Mouse (Mus musculus) large intestine, adult 2 months (tissue): Measurements from ENCODE around the gene Nagk. TPM values are rescaled to one million over a fixed set of nuclear protein-coding genes. Genes with fewer than 3 reads are reported as not detected.
"Not testable (repeated sequence)": the region's sequence is repeated elsewhere in the genome, so short reads cannot be mapped to it uniquely, and the experiment has no call there.

Experiments
- DNase-seq: peaks from one replicate; pipeline ENCODE4 v3.0.0-alpha.2; 2012; ENCODE audit warnings: low read depth, low spot score
- WGBS: fragments of 180-500 bp; shearing (Covaris S2); methylation state at CpG from one replicate; pipeline ENCODE4 v1.1.7; 2018; 5-methylcytosine and 5-hydroxymethylcytosine counted together
- polyA plus RNA-seq: library from polyadenylated mRNA; depleted of rRNA; stranded (reverse); fragments of >200 nt; gene quantifications from 2 replicates; pipeline ENCODE4 v1.2.3, GENCODE M21; 2012; rRNA removed

Gene Nagk
- polyA plus RNA-seq, 1 experiment, result 32.2 TPM

- WGBS, result 94% methylated on average over 5 of the region's 5 CpGs
- no peak for DNase-seq
These were observed 7.3 kb downstream of the Nagk start for GRCm38 (mm10) chr6:83802033-83802432.

GRCm38 (mm10) chr6:83802846-83803245, 8.1 kb downstream of the Nagk start:
- no peak for DNase-seq
- WGBS, result 92% methylated on average over 3 of the region's 3 CpGs

- WGBS, result 98% methylated on average over 3 of the region's 3 CpGs
- DNase-seq, result no peak
These were observed 21.0 kb downstream of the Nagk start for GRCm38 (mm10) chr6:83815801-83816200.

- no peak for DNase-seq
- WGBS, result 16% methylated on average over 1 of the region's 1 CpGs
These were observed 24.2 kb downstream of the Nagk start for GRCm38 (mm10) chr6:83818996-83819395.

- WGBS, result 73% methylated on average over 2 of the region's 2 CpGs
- no peak for DNase-seq
These were observed 26.1 kb downstream of the Nagk start for GRCm38 (mm10) chr6:83820727-83821515.

- no peak for DNase-seq
- 80% methylated on average over 2 of the region's 2 CpGs for WGBS
These were observed 27.1 kb downstream of the Nagk start for GRCm38 (mm10) chr6:83821856-83822255.

- WGBS, result 2% methylated on average over 35 of the region's 35 CpGs
- no peak for DNase-seq
These were observed 36.3 kb downstream of the Nagk start for GRCm38 (mm10) chr6:83830941-83831605.

GRCm38 (mm10) chr6:83831606-83832123, 36.9 kb downstream of the Nagk start, which contains the start of gene Paip2b:
Gene Paip2b, minus strand, starts transcription at chr6:83831741.
- peak; percentile 100 for DNase-seq
- under 1% methylated on average over 37 of the region's 37 CpGs for whole genome bisulfite sequencing

GRCm38 (mm10) chr6:83832393-83832792, 37.6 kb downstream of the Nagk start:
- DNase-seq, result not testable (repeated sequence)
- WGBS, result 54% methylated on average over 1 of the region's 1 CpGs

GRCm38 (mm10) chr6:83836826-83837225, 42.0 kb downstream of the Nagk start:
- 99% methylated on average over 2 of the region's 2 CpGs for WGBS
- DNase-seq, result no peak

GRCm38 (mm10) chr6:83838046-83838445, 43.3 kb downstream of the Nagk start:
- DNase-seq, result no peak
- 69% methylated on average over 2 of the region's 2 CpGs for WGBS

- 66% methylated on average over 6 of the region's 6 CpGs for WGBS
- DNase-seq, result no peak
These were observed 45.3 kb downstream of the Nagk start for GRCm38 (mm10) chr6:83840086-83840485.

- DNase-seq, result no peak
- 88% methylated on average over 10 of the region's 10 CpGs for WGBS
These were observed 50.1 kb downstream of the Nagk start for GRCm38 (mm10) chr6:83844913-83845312.

GRCm38 (mm10) chr6:83846141-83846540, 51.4 kb downstream of the Nagk start:
- no peak for DNase-seq
- WGBS, result 92% methylated on average over 2 of the region's 2 CpGs

- 84% methylated on average over 2 of the region's 2 CpGs for WGBS
- no peak for DNase-seq
These were observed 54.7 kb downstream of the Nagk start for GRCm38 (mm10) chr6:83849446-83849845.

Other genes with a start within 250 kb of the Nagk start
- 14.4 and 17.0 TPM in 2 replicates for gene Stambp, start 222.3 kb upstream of the Nagk start, polyA plus RNA-seq
- gene Clec4f, start 138.8 kb upstream of the Nagk start, polyA plus RNA-seq, result not detected in 2 replicates
- gene Cd207, start 117.1 kb upstream of the Nagk start, polyA plus RNA-seq, result not detected in 2 replicates
- gene Vax2, start 83.7 kb upstream of the Nagk start, polyA plus RNA-seq, result not detected in 2 replicates
- not detected in 2 replicates for gene Atp6v1b1, start 52.0 kb upstream of the Nagk start, polyA plus RNA-seq
- gene Ankrd53, start 32.3 kb upstream of the Nagk start, polyA plus RNA-seq, result not detected in 2 replicates
- gene Tex261, start 19.2 kb upstream of the Nagk start, polyA plus RNA-seq, result 102 and 130 TPM in 2 replicates
- gene Paip2b, start 36.8 kb downstream of the Nagk start, polyA plus RNA-seq, result 7.0 and 8.2 TPM in 2 replicates
- 3.1 and 6.4 TPM in 2 replicates for gene Zfp638, start 72.1 kb downstream of the Nagk start, polyA plus RNA-seq
- gene Dysf, start 213.6 kb downstream of the Nagk start, polyA plus RNA-seq, result 7.0 and 8.0 TPM in 2 replicates